Mouse (Mus musculus) cerebellum, postnatal 4 days (tissue): ENCODE data around the gene S100a6.

Source experiments
- DNase-seq, 2 experiments: peaks; one replicate each; pipeline ENCODE4 v3.0.0; 2022; ENCODE audit warnings: low spot score in 2 of 2, mixed read lengths in 1 of 2

Gene S100a6

DNA sequence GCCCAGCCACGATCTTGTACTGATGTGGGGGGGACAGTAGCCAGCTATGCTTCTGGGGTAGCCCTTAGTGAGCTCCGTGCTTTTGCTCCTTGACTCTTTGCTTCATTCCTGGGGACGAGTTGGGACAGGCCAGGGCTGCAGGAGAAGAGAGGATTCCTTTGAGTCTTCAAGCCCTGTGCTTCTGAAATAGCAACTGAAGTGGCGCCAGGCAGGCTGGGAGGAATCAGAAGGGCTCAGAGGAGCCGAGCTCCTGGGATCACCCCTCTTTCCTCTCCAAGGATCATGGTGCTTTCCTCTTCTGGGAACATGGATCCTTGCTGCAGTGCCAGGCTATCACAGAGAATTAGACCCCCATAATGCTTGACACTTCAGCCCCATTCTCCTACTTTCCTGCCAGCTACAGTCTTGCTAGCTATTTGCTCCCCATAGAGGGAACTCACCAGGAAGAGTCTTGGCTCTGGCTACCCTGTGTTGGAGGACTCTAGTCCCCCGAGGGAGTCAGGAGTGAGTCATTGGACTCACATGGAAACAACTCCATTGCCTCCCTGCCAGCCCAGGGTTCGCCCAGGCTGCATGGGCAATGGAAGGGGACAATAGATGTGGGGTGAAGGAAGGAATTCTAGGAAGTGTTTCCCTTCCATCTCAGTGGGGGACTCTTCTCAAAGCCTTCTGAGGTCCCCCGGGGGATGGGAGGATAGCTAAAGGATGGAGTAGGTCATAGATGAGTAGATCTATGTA lies 12.1 kb upstream of the S100a6 start:
- DNase-seq: no peak

DNA sequence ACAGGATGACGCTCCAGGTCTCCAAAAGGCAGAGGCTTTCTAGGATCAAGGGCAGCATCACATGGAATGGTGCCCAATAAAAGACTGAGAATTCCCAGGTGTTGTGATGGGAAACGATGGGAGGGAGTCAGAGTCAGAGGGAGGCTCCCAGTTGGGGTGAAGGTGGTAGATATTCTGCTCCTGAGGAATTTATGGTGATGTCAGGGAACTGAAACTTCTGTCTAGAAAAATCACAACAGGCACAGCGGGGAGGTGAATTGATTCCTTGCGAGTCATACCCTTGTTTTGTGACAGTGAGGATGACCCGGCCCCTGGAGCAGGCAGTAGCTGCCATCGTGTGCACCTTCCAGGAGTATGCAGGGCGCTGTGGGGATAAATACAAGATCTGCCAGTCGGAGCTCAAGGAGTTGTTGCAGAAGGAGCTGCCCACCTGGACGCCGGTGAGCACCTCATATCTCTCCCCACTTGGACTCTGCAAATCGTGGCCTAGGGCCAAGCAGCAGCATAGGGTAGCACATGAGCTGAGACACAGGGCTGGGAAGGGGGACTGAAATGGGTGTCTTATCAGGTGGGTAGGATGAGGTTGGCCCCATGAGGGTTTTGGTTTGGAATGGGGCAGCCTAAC lies 11.1 kb upstream of the S100a6 start, which contains the start of gene Gm42674:
Gene Gm42674 (plus strand): TSS at position 419 of the 625 bp plus-strand sequence.
- no peak for DNase-seq

DNA sequence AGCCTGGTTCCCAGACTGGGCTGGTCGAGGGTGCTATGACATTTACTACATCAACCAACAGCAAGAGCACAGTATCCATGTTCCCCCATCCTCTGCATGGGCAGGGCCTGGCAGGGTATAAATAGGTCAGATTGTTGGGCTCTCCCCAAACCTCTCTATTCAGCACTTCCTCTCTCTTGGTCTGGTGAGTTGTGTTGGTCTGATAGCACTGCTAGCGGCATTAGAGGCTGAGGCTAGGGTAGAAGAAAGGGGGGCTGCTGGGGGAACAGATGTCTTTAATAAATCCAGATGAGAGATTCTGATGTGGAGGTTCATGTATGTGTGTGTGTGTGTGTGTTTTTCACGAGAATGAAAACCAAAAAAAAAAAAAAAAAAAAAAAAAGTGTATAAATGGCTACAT lies 9.1 kb upstream of the S100a6 start, which contains the start of gene S100a4:
Gene S100a4 (plus strand): TSS at position 149 of the 400 bp plus-strand sequence.
- DNase-seq: no peak

DNA sequence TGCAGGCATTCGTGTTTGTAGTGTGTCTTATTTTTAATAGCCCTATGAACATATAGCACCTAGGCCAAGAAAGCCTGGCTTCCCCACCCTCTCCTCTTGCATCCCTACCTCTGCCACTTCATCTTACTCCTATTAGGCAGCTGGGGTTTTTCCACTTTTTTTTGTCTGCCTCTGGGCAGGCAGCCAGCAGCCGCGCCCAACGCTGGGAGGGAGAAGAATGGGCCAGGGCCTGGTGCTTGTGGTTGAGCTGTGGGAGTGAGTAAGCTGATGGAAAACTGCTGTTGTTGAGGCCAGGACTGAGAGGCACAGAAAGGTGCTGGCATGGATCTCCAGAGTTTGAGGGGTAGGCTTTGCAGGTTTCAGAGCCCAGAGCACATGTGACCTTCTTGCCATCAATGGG lies 8.3 kb upstream of the S100a6 start:
- DNase-seq: peak in 1 of 2 experiments; percentile 24

DNA sequence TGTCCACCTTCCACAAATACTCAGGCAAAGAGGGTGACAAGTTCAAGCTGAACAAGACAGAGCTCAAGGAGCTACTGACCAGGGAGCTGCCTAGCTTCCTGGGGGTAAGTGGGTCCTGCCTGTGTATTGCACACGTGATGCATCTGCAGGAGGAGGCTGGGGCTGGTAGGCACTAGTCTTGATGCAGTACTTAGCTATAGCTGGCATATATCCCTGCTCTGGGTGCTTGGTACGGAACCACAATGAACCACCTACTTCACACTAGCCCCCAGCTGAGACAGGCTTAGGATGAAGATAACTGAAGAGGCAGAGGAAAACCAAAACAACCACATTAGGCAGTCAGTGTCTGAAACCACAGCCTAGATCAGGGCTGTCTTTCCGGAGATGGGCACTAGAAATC lies 7.6 kb upstream of the S100a6 start:
- no peak for DNase-seq

DNA sequence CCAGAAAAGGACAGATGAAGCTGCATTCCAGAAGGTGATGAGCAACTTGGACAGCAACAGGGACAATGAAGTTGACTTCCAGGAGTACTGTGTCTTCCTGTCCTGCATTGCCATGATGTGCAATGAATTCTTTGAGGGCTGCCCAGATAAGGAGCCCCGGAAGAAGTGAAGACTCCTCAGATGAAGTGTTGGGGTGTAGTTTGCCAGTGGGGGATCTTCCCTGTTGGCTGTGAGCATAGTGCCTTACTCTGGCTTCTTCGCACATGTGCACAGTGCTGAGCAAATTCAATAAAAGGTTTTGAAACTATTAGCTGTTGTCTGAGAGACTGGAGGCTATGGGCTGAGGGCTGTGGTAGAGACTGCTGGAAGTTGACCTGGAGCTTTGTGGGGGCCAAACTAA lies 6.9 kb upstream of the S100a6 start:
- DNase-seq: no peak

DNA sequence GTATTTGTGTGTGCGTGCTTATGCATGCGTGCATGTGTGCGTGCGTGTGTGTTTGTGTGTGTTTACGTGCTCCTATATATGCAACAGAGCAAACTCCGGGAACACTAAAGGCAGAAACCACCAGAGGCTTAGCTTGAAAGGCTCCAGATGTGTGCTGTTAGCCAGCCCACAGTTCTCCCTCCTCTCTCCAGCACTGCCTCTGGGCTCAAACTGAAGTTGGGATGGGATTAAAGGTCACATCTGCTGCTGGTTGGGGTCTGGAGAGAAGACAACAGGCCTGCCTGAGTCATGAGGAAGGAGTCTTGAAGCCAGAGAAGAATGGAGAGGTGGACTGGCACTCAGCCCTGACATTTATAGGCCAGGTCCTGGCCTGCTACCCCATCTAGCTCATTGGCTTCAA lies 6.5 kb upstream of the S100a6 start:
- DNase-seq: no peak

DNA sequence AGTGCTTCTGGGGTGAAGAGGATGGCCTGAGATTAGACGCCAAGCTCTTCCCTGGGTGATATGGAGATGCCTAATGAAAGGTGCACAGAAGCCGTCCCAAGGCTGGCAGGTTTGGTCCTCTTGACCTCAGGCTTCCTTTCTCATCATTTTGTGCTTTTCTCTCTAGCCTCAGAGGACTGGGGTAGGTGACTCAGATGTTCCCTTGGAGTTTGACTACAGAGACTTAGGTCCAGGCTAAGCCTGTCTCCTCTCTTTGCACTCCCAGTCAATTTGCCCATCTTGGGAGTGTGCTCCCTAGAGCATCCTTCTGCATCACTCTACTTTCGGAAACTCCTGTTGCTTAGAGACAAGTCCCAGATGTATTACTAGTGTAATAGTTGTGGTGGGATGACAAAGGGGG lies 5.3 kb upstream of the S100a6 start:
- DNase-seq: no peak

DNA sequence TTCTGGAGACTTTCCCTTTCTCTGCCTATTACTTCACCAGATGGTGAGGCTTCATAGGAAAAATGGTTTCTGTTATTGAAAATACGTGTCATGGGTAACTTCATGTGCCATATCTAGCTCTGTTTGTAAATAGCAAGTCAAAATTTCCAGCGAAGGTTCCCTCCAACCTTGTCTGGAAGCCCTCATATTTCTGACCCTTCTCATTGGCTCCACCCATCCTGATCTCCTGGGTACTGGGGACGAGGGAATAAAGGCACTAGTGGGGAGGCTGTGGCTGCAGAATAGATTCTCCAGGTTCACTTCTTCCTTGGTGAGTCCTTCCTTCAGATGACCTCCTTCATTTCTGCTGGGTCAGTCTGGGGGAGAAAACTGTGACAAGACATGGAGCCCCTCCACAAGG lies 4.5 kb upstream of the S100a6 start, which contains the start of gene S100a5:
Gene S100a5 (plus strand): TSS at position 301 of the 400 bp plus-strand sequence.
- DNase-seq: no peak

DNA sequence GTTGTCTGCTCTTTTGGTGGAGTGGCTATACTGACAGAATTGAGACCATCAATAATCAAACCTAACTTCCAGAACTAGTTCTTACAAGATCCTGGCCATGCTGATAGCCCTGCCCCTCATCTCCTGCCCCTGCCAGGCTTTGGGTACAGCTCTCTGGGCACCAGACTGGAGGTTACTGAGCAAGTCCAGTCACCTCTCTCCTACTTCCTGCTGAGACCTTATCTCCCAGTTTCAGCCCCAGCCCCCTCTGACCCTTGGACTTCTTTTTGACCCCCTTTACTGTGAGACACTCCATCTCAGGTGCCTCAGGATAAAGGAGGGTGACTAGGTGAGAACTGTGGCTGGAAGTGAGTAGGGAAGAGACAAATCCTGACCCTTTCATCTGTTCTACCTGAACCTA lies 3.6 kb upstream of the S100a6 start:
- no peak for DNase-seq

DNA sequence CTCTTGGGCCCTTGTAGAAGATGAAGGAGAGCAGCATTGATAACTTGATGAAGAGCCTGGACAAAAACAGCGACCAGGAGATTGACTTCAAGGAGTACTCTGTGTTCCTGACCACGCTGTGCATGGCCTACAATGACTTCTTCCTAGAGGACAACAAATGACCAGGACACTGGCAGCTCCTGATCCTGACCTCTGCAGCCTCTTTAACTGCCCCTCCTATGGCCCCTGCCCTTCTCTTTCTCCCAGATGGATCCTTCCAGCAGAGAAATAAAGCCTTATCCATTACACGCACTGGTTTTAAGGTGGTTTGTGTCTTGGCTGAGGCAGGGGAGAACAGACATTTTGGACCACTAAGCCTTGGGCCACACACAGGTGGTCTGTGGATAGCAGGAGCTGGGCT lies 1.2 kb upstream of the S100a6 start:
- DNase-seq: no peak

DNA sequence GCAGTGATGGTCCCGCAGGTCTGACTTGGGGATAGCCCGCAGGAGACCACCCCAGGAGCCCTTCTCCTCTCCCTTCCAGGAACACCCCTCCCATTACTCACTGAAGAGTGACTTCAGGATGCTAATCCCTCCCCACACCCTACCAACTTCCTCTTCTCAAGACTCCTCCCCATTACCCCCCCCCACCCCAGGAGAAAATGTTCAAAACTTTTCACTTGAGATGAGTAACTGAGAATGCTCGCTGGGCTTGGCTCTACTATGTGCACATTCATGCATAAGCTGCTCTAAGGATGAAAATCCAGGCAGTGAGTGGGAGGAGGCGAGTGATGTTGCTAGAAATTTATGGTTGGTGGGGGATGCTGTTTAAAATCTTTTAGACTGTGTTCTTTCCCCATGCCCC lies 621 bp upstream of the S100a6 start:
- no peak for DNase-seq

DNA sequence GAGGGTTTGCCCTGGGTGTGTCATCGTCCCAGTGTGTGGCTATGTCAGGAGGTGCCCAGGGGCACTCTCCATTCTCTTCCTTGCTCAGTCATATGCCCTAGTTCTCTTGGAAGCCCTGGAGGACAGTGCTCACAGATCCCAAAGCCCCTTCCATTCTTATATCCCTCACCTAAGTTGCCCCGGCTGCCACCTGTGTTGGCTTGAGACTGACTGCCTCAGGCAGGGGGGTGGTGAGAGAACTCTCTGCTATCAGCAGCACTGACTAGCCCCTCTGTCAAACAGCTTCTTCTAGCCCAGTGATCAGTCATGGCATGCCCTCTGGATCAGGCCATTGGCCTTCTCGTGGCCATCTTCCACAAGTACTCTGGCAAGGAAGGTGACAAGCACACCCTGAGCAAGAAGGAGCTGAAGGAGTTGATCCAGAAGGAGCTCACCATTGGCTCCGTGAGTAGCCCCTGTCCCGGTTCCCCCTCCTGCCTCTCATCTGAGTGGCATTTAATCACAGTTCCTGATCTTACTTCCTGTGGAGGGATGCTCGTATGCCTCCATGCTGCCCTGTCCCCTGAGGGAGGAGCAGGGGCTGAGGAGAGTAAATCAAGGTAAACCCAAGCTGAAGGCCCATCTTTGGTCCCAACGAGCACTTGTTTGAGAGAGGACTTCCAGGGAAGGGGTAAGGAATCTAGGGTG lies 922 bp downstream of the S100a6 start:
- no peak for DNase-seq

DNA sequence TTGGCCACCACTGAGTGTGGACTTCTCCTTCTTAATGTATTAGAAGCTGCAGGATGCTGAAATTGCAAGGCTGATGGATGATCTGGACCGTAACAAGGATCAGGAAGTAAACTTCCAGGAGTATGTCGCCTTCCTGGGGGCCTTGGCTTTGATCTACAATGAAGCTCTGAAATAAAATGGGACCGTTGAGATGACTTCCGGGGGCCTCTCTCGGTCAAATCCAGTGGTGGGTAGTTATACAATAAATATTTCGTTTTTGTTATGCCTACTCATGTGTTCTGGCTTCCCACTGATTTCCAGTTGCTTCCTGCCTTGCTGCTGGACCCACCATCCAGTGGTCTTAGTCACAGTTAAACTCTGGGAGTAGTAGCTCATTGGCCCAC lies 1.5 kb downstream of the S100a6 start:
- DNase-seq: no peak

DNA sequence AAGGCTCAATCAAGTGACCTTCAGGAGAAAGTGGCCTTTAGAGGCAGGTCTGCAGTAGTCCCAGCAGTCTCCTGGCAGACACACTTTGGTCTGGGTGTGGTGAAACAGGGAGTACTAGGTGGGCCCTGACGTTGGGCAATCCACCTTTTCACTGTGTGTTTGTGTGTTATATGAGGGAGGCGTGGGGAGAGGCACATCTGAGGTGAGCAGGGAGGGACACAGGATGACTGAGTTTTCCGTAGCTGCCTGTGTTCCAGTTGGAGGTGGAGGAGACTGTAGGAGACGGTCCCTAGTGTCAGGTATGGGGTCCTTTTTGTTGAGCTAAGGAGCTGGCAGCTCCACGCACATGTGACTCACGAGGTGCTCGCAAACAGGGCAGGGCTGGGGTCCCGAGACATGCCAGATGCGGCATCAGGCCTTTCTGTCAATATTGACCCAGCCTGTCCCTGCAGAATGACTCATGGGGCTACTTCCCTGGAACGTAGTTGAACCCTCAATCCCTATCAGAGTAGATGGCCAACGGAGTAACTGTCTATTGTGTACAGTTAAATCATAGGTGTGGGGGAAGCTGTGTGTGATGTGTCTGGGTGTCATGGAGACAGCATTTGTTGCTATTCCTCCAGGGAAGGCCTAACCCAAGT lies 2.0 kb downstream of the S100a6 start:
- no peak for DNase-seq

DNA sequence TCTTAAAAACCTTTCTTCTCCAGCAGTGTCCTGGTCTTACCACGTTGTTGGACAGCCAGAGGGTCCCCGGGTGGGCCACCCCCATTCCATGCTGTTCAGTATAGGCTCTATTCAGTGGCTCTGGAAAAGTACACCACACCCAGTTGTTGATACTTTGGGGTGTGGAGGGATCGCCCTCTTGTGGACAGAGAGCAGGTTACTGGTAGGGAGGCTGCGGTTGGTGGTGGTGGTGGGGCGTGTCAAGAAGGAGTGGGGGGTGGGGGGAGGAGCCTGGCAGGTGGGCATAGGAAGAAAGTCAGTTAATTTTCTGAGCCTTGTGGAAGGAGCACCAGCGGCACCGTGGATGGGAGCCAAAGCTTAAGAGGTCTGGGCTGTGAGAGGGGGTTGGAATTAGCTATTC lies 2.7 kb downstream of the S100a6 start:
- peak in 1 of 2 experiments; percentile 55 for DNase-seq

DNA sequence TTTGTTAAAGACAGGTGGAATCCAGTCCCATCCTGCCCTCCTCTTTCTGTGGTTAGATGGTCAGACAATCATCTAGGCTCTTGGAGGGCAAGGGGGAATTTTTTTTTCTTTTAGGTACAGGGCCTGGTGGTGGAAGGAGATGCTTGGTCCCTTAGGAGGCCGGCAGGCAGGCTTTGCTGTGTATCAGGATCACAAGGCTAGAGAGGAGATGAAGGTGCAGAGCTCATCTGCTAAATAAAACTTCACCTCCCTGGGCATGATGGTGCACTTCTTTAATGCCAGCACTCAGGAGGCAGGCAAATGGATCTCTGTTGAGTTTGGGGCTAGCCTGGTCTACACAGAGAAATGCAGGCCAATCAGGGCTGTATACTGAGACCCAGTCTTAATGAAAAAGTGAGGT lies 3.2 kb downstream of the S100a6 start:
- no peak for DNase-seq

DNA sequence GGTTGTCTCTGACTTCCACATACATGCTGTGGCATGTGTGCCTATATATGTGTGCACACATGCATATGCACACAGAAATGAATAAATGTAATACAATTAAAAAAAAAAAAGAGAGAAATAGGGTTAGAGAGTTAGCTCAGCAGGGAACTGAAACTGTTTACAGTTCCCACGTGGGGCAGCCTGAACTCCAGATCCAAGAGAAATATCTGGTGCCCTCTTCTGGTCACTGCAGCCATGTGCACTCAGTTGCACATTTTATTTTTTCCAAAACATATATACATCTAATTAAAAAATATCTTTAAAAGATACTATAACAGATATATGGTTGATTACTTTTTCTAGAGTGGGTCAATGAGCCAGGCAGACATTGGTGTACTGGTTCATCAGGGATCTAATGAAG lies 4.9 kb downstream of the S100a6 start:
- no peak for DNase-seq

DNA sequence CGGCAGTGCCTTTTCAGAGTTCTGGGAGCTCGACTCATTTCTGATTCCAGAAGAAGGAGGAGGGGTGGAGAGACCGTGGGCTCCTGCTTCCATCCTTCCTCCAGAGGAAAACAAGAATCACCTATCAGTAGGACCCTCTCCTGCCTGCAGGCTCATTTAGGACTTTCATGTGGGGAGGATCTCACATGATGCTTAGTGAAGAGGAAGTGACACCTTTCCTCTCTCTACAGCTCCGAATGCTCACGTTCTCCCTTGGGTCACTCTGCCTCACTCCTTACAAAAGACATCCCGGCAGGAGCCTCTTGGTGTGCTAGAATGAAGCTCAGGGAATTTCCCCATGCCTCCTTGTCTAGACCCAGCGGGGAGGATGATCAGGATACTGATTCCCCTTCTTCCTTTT lies 8.9 kb downstream of the S100a6 start:
- DNase-seq: no peak

DNA sequence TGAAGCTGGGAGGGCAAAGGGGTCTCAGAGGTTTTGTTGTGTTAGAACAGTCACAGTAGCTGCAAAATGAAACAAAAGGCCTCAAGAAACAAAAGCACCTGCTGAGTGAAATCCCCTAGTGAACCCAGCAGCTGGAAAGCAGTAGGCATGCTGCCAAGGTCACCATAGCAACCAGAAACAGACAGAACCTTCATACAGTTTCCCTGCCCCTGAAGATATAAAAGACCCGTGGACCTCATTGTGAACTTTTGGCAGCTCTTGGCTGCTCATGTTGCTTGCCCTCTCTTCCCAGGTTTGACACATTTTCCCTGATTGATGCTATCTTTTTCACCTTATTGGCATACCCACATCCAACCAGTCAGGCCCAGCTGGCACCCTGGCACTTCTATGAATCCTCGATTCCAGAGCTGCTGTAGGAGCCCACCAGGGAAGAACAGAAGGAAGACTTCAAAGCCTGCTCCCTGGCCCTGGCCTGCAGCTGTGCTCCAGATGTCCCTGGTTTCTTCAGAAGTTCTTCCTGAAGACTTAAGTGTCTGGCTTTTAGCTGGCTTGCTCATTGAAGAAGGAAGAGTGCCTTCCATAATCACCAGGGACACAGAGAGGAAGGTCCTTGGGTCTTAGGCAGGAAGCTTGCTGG lies 10.9 kb downstream of the S100a6 start:
- peak in 1 of 2 experiments; percentile 47 for DNase-seq

DNA sequence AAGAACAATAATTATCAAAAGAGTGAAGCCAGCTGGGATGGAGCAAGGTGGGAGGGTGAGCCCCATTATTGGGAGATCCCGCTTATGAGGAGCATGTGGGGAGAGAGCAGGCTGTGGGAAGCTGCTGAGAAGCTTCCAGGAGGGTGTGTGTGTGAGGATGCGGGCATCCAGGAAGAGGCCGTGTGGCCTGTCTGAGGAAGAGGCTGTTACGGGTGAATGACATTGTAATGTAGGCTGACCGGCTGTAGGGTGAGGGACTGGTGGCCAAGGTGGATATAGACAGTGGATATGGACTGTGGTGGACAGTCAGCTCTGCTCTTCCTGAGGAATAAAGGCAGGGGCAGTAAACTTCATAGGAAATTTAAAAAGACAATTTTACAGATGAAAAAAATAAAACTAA lies 12.8 kb downstream of the S100a6 start:
- no peak for DNase-seq
